Mouse (Mus musculus) MEL (cell line): Measurements from ENCODE around the gene Fam45a.

Experiments used
- CTCF ChIP-seq, 3 experiments: IDR thresholded peaks in 2 of 3; conservative IDR thresholded peaks in 1 of 3; 2 replicates each; pipeline ENCODE4 v1.5.1; 2011 to 2012; ENCODE audit warnings: low read length in 3 of 3, low read depth in 2 of 3, mild to moderate bottlenecking in 2 of 3, improper control_type of control experiment in 1 of 3, inconsistent platforms in 1 of 3, mixed read lengths in 1 of 3, moderate library complexity in 1 of 3; ENCODE audit not compliant: control insufficient read depth in 1 of 3, insufficient read depth in 1 of 3, poor library complexity in 1 of 3, severe bottlenecking in 1 of 3
- MAX ChIP-seq: IDR thresholded peaks from 2 replicates; pipeline ENCODE4 v1.6.1; 2011; ENCODE audit warnings: low read length, improper control_type of control experiment
- POLR2AphosphoS5 ChIP-seq: IDR thresholded peaks from 2 replicates; pipeline ENCODE4 v1.6.1; 2012; ENCODE audit warnings: low read depth, borderline replicate concordance, mild to moderate bottlenecking, inconsistent platforms, low read length, moderate library complexity, mixed read lengths
- TCF12 ChIP-seq: IDR thresholded peaks from 2 replicates; pipeline ENCODE4 v1.6.1; 2014; ENCODE audit warnings: low read depth, mild to moderate bottlenecking, inconsistent platforms, low read length, improper control_type of control experiment, moderate library complexity

DNA sequence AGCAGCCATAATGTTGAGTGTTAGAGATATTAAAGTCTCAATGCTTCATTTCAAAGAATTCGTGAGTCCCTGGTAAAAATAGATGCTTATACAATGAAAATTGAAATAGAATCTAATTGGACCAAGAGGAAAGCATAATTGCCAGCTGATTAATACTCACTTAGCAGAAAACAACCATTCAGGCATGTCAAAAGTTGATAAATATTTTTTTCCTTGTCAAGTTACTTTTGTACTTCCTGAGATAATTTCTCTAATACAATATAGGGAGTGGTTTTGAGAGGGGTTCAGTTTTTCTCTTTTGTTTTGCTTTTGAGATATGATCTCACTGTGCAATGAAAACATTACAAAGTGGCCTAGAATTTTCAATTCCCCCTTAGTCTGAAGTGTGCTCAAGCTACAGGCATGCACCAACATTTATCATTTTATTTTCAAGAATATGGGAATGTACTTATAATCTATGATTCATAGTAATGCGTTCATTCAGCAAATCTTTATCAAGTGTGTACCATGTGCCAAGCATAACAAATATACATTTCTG, 18.1 kb upstream of the Fam45a start:
- TF ChIP-seq TCF12 (peak; percentile 55), CTCF (IDR thresholded peaks at IDR 0.05 in 2 of 3, conservative IDR thresholded peaks at IDR 0.05 in 1 of 3; ENCODE audit: control insufficient read depth in 1 of 3, insufficient read depth in 1 of 3, low read depth in 2 of 3, low read length in 3 of 3, poor library complexity in 1 of 3, severe bottlenecking in 1 of 3) (no peak), MAX (0 out of 2 replicates have a peak, but pooled peaks have one; percentile 41), POLR2AphosphoS5 (no peak)
